Mouse (Mus musculus) erythroblast, embryonic 14.5 days (primary cell): Measurements from ENCODE around the gene Kctd21. TPM values are rescaled to one million over a fixed set of nuclear protein-coding genes. Genes with fewer than 3 reads are reported as not detected.

Experiments
- H3K27me3 ChIP-seq: 2 replicates; pipeline ENCODE4 v1.6.1; 2012; ENCODE audit warnings: inconsistent platforms; ENCODE audit not compliant: control insufficient read depth
- H3K36me3 ChIP-seq: 2 replicates; pipeline ENCODE4 v1.6.1; 2012; ENCODE audit warnings: mild to moderate bottlenecking, inconsistent platforms; ENCODE audit not compliant: control insufficient read depth
- H3K4me1 ChIP-seq: 2 replicates; pipeline ENCODE4 v1.6.1; 2012; ENCODE audit warnings: inconsistent platforms; ENCODE audit not compliant: control insufficient read depth
- H3K4me3 ChIP-seq: replicated peaks from 2 replicates; pipeline ENCODE3; 2012; ENCODE audit warnings: moderate library complexity, mild to moderate bottlenecking, inconsistent platforms
- H3K9me3 ChIP-seq: 2 replicates; pipeline ENCODE4 v1.6.1; 2012; ENCODE audit warnings: low read length, inconsistent platforms, mixed read lengths; ENCODE audit not compliant: control insufficient read depth
- GATA1 ChIP-seq: IDR thresholded peaks from 2 replicates; pipeline ENCODE4 v1.6.1; 2012; ENCODE audit warnings: low read length, inconsistent platforms, mixed read lengths
- TAL1 ChIP-seq: IDR thresholded peaks from 3 replicates; pipeline ENCODE4 v1.6.1; 2012; ENCODE audit warnings: low read length, inconsistent platforms, mixed read lengths
- polyA plus RNA-seq: library from polyadenylated mRNA; stranded (reverse); fragments of >175 nt; gene quantifications from 2 replicates; pipeline ENCODE4 v1.2.3, GENCODE M21; 2012

Gene Kctd21
- not detected in 2 replicates for polyA plus RNA-seq

DNA sequence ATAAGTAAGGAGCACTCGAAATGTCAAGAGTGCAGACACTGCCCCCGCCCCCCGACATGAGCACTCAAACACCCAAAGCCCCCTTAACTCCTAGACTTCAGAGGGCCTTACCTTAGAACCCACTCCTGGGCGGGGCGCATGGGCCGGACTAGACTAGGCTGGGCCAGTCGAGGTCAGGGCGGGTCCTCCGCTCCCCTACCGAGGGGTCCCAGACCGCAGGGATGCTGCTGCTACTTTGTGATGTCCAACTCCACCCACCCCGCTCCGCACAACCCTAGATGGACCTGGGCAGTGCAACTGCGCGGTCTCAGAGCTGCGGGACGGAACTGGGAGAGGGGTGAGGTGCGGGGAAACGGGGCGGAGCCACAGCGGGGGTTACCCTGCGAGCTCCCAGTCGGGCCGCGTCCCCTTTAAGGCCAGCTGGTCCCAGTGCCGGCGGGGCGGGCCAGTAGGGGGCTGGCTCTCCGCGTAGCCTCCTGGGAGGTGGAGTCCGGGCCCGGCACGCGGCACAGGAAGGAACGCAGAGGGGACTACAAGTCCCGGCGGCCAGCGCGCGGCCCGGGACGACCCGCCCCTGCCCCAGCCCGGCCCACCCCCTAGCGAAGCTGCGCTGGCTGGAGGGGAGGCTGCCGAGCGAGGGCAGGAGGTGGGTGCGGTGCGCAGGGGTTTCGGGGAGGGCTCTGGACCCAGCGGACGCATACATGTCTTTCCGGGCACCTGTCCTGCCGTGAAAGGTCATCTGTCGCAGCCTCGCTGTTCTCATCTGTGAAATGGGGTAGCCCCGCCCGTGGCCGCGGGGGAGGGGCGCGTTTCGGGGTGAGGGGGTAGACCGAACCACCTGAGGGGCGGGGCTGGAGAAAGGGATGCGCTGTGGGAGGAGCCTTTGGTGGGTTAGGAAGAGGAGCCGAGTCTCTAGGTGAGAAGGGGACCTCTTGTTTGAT is at the start of gene Kctd21, which contains the start of gene Usp35:
Gene Kctd21, plus strand, starts transcription at position 602 of the 941 bp plus-strand sequence.
Gene Usp35, minus strand, starts transcription at position 295 of the 941 bp plus-strand sequence.
- Histone ChIP-seq H3K4me3 (peak within 1 kb of the TSS; percentile 84), H3K27me3 (peaks cover 12% of the 10 kb centered on the region), H3K36me3 (no peaks in the 10 kb centered on the region), H3K4me1 (peaks cover 24% of the 10 kb centered on the region), H3K9me3 (no peaks in the 10 kb centered on the region)
- TF ChIP-seq GATA1 (no peak), TAL1 (no peak)

DNA sequence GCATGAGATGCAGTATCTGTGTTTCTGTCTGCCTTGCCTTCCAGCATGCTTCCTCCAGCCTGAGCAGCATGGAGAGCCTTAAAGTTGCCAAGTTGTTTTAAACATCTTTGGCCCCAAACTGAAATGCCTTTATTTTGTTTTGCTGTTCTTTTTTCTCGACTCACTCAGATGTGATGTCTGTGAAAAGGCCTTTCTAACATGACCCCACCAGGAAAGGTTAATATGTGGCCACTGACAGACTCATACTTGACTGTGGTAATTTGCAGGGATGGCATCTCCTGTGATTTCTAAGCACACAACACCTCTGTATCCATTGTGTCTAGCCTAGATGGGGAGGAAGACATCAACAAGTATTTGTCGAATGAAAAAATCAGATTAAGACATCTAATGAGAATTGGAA is 35.1 kb upstream of the Kctd21 start:
- peaks cover 9% of the 10 kb centered on the region for H3K36me3 ChIP-seq
- H3K4me1 ChIP-seq = peaks cover 2% of the 10 kb centered on the region
- no peaks in the 10 kb centered on the region for H3K27me3 ChIP-seq
- H3K9me3 ChIP-seq = no peaks in the 10 kb centered on the region
- H3K4me3 ChIP-seq = no peak overlapping the region
- TF ChIP-seq TAL1 (no peak), GATA1 (no peak)

GRCm38 (mm10) chr7:97297466-97297865 is 34.7 kb upstream of the Kctd21 start:
- peaks cover 12% of the 10 kb centered on the region for H3K36me3 ChIP-seq
- no peak for TF ChIP-seq GATA1
- TF ChIP-seq TAL1 = no peak

DNA sequence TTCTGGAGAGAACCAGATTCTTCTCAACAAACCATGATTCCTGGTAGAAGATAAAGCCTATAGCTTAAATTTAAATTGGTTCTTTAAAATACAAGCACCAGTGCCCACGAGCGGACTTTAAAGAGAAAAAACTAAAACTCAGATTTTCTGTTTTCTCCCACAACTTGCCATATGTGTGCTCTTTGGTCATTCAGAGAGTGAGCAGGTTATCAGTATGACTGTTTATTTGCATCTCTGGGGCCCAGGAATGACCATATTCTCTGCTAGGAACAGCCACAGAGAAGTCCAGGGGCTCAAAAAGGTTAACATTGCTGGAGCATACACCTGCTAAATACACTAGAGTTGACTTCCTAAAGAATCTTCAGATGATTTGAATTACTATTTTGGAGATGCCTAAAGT is 33.8 kb upstream of the Kctd21 start:
- H3K36me3 ChIP-seq = peaks cover 19% of the 10 kb centered on the region
- TF ChIP-seq TAL1 (no peak), GATA1 (no peak)
- H3K4me1 ChIP-seq = no peaks in the 10 kb centered on the region; the same call in 1 of the 2 replicates
- H3K4me3 ChIP-seq = no peak overlapping the region
- no peaks in the 10 kb centered on the region for H3K9me3 ChIP-seq
- H3K27me3 ChIP-seq = no peaks in the 10 kb centered on the region

More at GRCm38 (mm10) chr7:97297466-97297865, 34.7 kb upstream of the Kctd21 start:
- Histone ChIP-seq H3K27me3 (no peaks in the 10 kb centered on the region), H3K9me3 (no peaks in the 10 kb centered on the region), H3K4me3 (no peak overlapping the region), H3K4me1 (peaks cover 2% of the 10 kb centered on the region)

GRCm38 (mm10) chr7:97298943-97299342 is 33.2 kb upstream of the Kctd21 start:
- TF ChIP-seq TAL1 (no peak), GATA1 (no peak)
- Histone ChIP-seq H3K4me1 (no peaks in the 10 kb centered on the region; the same call in 1 of the 2 replicates), H3K4me3 (no peak overlapping the region), H3K9me3 (no peaks in the 10 kb centered on the region), H3K27me3 (no peaks in the 10 kb centered on the region), H3K36me3 (peaks cover 24% of the 10 kb centered on the region)

- no peak overlapping the region for H3K4me3 ChIP-seq
- peaks cover 6% of the 10 kb centered on the region for H3K4me1 ChIP-seq
- H3K27me3 ChIP-seq = no peaks in the 10 kb centered on the region
- TF ChIP-seq GATA1 (no peak), TAL1 (no peak)
- H3K9me3 ChIP-seq = no peaks in the 10 kb centered on the region
- H3K36me3 ChIP-seq = peaks cover 38% of the 10 kb centered on the region
These were observed 31.2 kb upstream of the Kctd21 start for GRCm38 (mm10) chr7:97300914-97301313.

DNA sequence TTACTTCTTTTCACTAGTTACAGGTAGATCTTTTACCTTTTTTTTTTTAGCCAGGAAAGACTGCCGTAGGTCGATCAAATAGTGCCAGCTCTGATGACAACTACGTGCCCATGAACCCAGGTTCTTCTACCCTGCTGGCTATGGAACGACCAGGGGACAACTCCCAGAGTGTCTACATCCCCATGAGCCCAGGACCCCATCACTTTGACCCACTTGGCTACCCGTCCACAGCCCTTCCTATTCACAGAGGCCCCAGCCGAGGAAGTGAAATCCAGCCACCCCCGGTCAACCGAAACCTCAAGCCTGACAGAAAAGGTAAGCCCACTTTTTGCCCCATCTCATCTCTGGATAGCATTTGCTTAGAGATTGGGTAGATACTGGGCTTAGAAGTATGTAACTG is 30.8 kb upstream of the Kctd21 start:
- Histone ChIP-seq H3K4me3 (no peak overlapping the region), H3K9me3 (no peaks in the 10 kb centered on the region), H3K4me1 (peaks cover 6% of the 10 kb centered on the region), H3K27me3 (no peaks in the 10 kb centered on the region), H3K36me3 (peaks cover 38% of the 10 kb centered on the region)
- TF ChIP-seq GATA1 = no peak
- TF ChIP-seq TAL1 = no peak

- Histone ChIP-seq H3K36me3 (peaks cover 41% of the 10 kb centered on the region), H3K4me3 (no peak overlapping the region), H3K4me1 (peaks cover 6% of the 10 kb centered on the region), H3K27me3 (no peaks in the 10 kb centered on the region), H3K9me3 (no peaks in the 10 kb centered on the region)
- TF ChIP-seq TAL1 = no peak
- TF ChIP-seq GATA1 = no peak
These were observed 29.9 kb upstream of the Kctd21 start for GRCm38 (mm10) chr7:97302261-97302660.

- TF ChIP-seq TAL1 (no peak), GATA1 (no peak)
- H3K36me3 ChIP-seq = peaks cover 41% of the 10 kb centered on the region
- peaks cover 6% of the 10 kb centered on the region for H3K4me1 ChIP-seq
- H3K4me3 ChIP-seq = no peak overlapping the region
- H3K9me3 ChIP-seq = no peaks in the 10 kb centered on the region
- H3K27me3 ChIP-seq = no peaks in the 10 kb centered on the region
These were observed 29.3 kb upstream of the Kctd21 start for GRCm38 (mm10) chr7:97302876-97303275.
